Mouse (Mus musculus) lung, postnatal 0 days (tissue): ENCODE measurements at regions not wholly inside any gene's neighbourhood (a gene's known extent, or its start where the extent isn't known, plus 50 kb on each side); places are given as distances from the start of the nearest gene placed in this dataset.

Experiments
- ATAC-seq: fragments of 200-750 bp; cut with Nextera tagmentation; 2 replicates; pipeline ENCODE4 v1.8.0; 2017; ENCODE audit warnings: moderate library complexity
- DNase-seq: peaks from one replicate; pipeline ENCODE4 v3.0.0-alpha.2; 2016; ENCODE audit warnings: low spot score
- H3K27ac ChIP-seq: fragments of 300-500 bp; sonication (generic); 2 replicates; pipeline ENCODE4 v1.5.1; 2014; ENCODE audit warnings: antibody characterized with exemption, mild to moderate bottlenecking, low read length, mixed read lengths
- H3K27me3 ChIP-seq: fragments of 300-500 bp; sonication (generic); replicated peaks from 2 replicates; pipeline ENCODE4 v1.6.1; 2014; ENCODE audit warnings: low read length, mixed read lengths; ENCODE audit not compliant: insufficient read depth
- H3K36me3 ChIP-seq: fragments of 300-500 bp; sonication (generic); 2 replicates; pipeline ENCODE4 v1.6.1; 2014; ENCODE audit warnings: low read length, mixed read lengths; ENCODE audit not compliant: insufficient read depth
- H3K4me1 ChIP-seq: fragments of 300-500 bp; sonication (generic); 2 replicates; pipeline ENCODE4 v1.6.1; 2014; ENCODE audit warnings: antibody characterized with exemption, low read depth, low read length, mixed read lengths; ENCODE audit not compliant: insufficient read depth
- H3K4me2 ChIP-seq: fragments of 300-500 bp; sonication (generic); replicated peaks from 2 replicates; pipeline ENCODE4 v1.6.1; 2014; ENCODE audit warnings: low read depth, mild to moderate bottlenecking, low read length, moderate library complexity, mixed read lengths
- H3K4me3 ChIP-seq: fragments of 300-500 bp; sonication (generic); 2 replicates; pipeline ENCODE4 v1.5.1; 2014; ENCODE audit warnings: low read depth, low read length
- H3K9ac ChIP-seq: fragments of 300-500 bp; sonication (generic); replicated peaks from 2 replicates; pipeline ENCODE4 v1.6.1; 2014; ENCODE audit warnings: low read depth, mild to moderate bottlenecking
- H3K9me3 ChIP-seq: fragments of 300-500 bp; sonication (generic); 2 replicates; pipeline ENCODE4 v1.6.1; 2016; ENCODE audit warnings: low read length, mixed read lengths
- CTCF ChIP-seq: IDR thresholded peaks from 2 replicates; pipeline ENCODE4 v1.5.1; 2016; ENCODE audit warnings: antibody characterized with exemption, mild to moderate bottlenecking
- EP300 ChIP-seq: IDR thresholded peaks from 2 replicates; pipeline ENCODE4 v1.6.1; 2016; ENCODE audit warnings: antibody characterized with exemption, mild to moderate bottlenecking, control low read depth
- WGBS: fragments of 180-500 bp; shearing (Covaris S2); extraction: QIAGEN DNeasy Blood & Tissue Kit; methylation state at CpG from one replicate; pipeline ENCODE4 v1.1.7; 2014; 5-methylcytosine and 5-hydroxymethylcytosine counted together

- Histone ChIP-seq H3K9ac (no peak overlapping the region), H3K36me3 (no peaks in the 10 kb centered on the region), H3K9me3 (no peaks in the 10 kb centered on the region), H3K27me3 (no peaks in the 10 kb centered on the region), H3K27ac (peak overlapping the region; percentile 12; the same call in 1 of the 2 replicates), H3K4me2 (no peak overlapping the region), H3K4me3 (no peak overlapping the region), H3K4me1 (no peaks in the 10 kb centered on the region)
- WGBS: 40% methylated on average over 5 of the region's 5 CpGs
- DNase-seq (peak; percentile 41), ATAC-seq (peak; percentile 69)
- TF ChIP-seq EP300 (peak; percentile 79), CTCF (no peak)
Measured at GRCm38 (mm10) chr6:140976989-140977388, 247.9 kb downstream of the Gm11077 start.

GRCm38 (mm10) chr6:140983610-140984009 lies 254.5 kb downstream of the Gm11077 start:
- Histone ChIP-seq H3K36me3 (no peaks in the 10 kb centered on the region), H3K4me3 (no peak overlapping the region), H3K9ac (no peak overlapping the region), H3K4me2 (no peak overlapping the region), H3K9me3 (no peaks in the 10 kb centered on the region), H3K27ac (no peak overlapping the region), H3K4me1 (no peaks in the 10 kb centered on the region), H3K27me3 (no peaks in the 10 kb centered on the region)
- DNase-seq (no peak), ATAC-seq (no peak)
- 87% methylated on average over 8 of the region's 8 CpGs for WGBS
- TF ChIP-seq EP300 (no peak), CTCF (no peak)

GRCm38 (mm10) chr6:140984249-140984648 lies 255.2 kb downstream of the Gm11077 start:
- no peak for ATAC-seq

GRCm38 (mm10) chr6:140993643-140994580 lies 255.2 kb upstream of the Pde3a start:
- no peak overlapping the region for H3K9ac ChIP-seq
- TF ChIP-seq CTCF (no peak), EP300 (no peak)
- H3K27ac ChIP-seq: no peak overlapping the region
- H3K9me3 ChIP-seq: no peaks in the 10 kb centered on the region
- H3K4me2 ChIP-seq: no peak overlapping the region
- DNase-seq (peak; percentile 34), ATAC-seq (peak; percentile 72)
- H3K4me1 ChIP-seq: no peaks in the 10 kb centered on the region
- 66% methylated on average over 13 of the region's 13 CpGs for WGBS
- H3K4me3 ChIP-seq: no peak overlapping the region
- no peaks in the 10 kb centered on the region for H3K36me3 ChIP-seq
- H3K27me3 ChIP-seq: no peaks in the 10 kb centered on the region

More at GRCm38 (mm10) chr6:140984249-140984648, 255.2 kb downstream of the Gm11077 start:
- H3K4me1 ChIP-seq: no peaks in the 10 kb centered on the region
- no peak overlapping the region for H3K27ac ChIP-seq
- no peak overlapping the region for H3K9ac ChIP-seq
- no peak for DNase-seq
- no peaks in the 10 kb centered on the region for H3K9me3 ChIP-seq
- H3K27me3 ChIP-seq: no peaks in the 10 kb centered on the region
- no peak overlapping the region for H3K4me2 ChIP-seq
- H3K4me3 ChIP-seq: no peak overlapping the region
- no peaks in the 10 kb centered on the region for H3K36me3 ChIP-seq
- no peak for TF ChIP-seq EP300
- no peak for TF ChIP-seq CTCF
- WGBS: 93% methylated on average over 7 of the region's 7 CpGs

- WGBS: 76% methylated on average over 14 of the region's 14 CpGs
- Histone ChIP-seq H3K4me2 (no peak overlapping the region), H3K9me3 (no peaks in the 10 kb centered on the region), H3K27ac (no peak overlapping the region), H3K4me1 (no peaks in the 10 kb centered on the region), H3K9ac (no peak overlapping the region), H3K36me3 (no peaks in the 10 kb centered on the region), H3K4me3 (no peak overlapping the region), H3K27me3 (no peaks in the 10 kb centered on the region)
- ATAC-seq (no peak), DNase-seq (peak; percentile 33)
- TF ChIP-seq EP300 (no peak), CTCF (peak; percentile 66)
Measured at GRCm38 (mm10) chr6:140995340-140996135, 253.5 kb upstream of the Pde3a start.

GRCm38 (mm10) chr6:140998069-140998468 lies 251.0 kb upstream of the Pde3a start:
- TF ChIP-seq EP300 (no peak), CTCF (no peak)
- Histone ChIP-seq H3K27ac (no peak overlapping the region), H3K4me1 (no peaks in the 10 kb centered on the region), H3K36me3 (no peaks in the 10 kb centered on the region), H3K4me2 (no peak overlapping the region), H3K27me3 (no peaks in the 10 kb centered on the region), H3K9ac (no peak overlapping the region), H3K4me3 (no peak overlapping the region), H3K9me3 (no peaks in the 10 kb centered on the region)
- DNase-seq (no peak), ATAC-seq (no peak)
- WGBS: 72% methylated on average over 7 of the region's 7 CpGs
